Mouse (Mus musculus) lung, adult 18-20 months (tissue): ENCODE measurements at regions not wholly inside any gene's neighbourhood (a gene's known extent, or its start where the extent isn't known, plus 50 kb on each side); places are given as distances from the start of the nearest gene placed in this dataset.
"Not testable (repeated sequence)": the region's sequence is repeated elsewhere in the genome, so short reads cannot be mapped to it uniquely, and the experiment has no call there.

Source experiments
- DNase-seq, 2 experiments: peaks; one replicate each; pipeline ENCODE4 v3.0.0; 2022; ENCODE audit warnings: mixed read lengths in 2 of 2

DNA sequence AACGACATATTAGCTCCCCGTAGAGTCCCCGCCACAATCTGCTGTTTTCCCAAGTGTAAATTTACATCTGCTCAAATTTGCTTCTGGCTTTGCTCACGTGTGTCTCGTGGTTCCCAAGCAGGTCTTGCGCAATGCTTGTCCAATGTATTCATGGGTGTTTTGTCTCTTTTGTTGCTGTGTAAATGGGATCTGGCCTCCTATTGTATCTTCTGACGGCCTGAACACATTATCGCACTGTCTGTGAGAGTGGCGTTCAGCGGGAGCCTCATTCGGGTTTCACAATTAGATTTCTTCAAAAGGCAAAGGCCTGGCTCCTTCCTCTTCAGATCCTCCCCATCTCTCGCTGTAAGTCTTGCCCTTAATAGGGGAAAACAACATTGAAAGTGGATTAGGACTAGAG is 274.5 kb downstream of the Fam19a5 start:
- DNase-seq = no peak

DNA sequence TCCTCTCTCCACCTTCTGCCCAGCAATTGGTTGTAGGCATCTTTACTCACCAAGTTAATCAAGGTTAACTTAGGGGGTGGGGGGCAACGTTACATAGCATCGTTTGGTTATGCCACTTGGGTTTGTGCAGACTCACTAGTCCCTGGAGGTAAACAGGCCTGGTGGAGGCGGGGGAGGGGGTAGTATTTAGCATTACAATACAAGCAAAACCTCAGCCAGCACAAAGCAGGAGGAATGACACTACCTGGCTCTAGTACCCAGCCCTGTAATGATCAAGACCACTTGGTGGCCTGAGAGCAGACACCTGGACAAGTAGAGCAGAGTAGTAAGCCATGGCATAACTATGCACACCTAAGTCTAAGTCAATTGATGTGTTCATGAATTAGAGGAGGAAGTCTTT is 298.0 kb downstream of the Fam19a5 start:
- no peak for DNase-seq

- DNase-seq = no peak
Observed at GRCm38 (mm10) chr15:87859069-87859468, 315.0 kb downstream of the Fam19a5 start.

GRCm38 (mm10) chr15:87876286-87876899 is 332.3 kb downstream of the Fam19a5 start:
- no peak for DNase-seq

- no peak for DNase-seq
Observed at GRCm38 (mm10) chr15:87890903-87891302, 346.8 kb downstream of the Fam19a5 start.

- not testable (repeated sequence) for DNase-seq
Observed at GRCm38 (mm10) chr15:87894866-87895265, 350.8 kb downstream of the Fam19a5 start.

- no peak for DNase-seq
Observed at GRCm38 (mm10) chr15:87898655-87899054, 354.6 kb downstream of the Fam19a5 start.

- no peak for DNase-seq
Observed at GRCm38 (mm10) chr15:87904436-87904835, 360.3 kb downstream of the Fam19a5 start.

DNA sequence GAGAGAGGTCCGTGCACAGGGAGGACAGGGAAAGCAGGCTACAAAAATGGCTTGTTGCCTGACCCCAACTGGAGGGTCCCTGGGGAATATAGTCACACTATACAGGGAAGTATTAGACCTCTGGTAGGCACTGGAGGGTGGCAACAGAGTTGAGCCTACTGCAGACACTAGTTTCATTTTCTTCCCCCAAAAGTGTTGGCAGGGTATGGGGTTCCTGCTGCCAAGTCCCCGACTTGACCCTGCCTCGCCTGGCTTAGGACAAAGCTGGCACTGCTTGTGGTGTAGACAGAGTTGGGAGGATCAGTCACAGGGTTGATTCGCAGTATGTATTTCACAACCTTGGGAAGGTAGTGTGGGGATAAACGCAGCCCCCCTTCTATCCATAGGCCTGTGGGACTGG is 362.2 kb downstream of the Fam19a5 start:
- DNase-seq = no peak

DNA sequence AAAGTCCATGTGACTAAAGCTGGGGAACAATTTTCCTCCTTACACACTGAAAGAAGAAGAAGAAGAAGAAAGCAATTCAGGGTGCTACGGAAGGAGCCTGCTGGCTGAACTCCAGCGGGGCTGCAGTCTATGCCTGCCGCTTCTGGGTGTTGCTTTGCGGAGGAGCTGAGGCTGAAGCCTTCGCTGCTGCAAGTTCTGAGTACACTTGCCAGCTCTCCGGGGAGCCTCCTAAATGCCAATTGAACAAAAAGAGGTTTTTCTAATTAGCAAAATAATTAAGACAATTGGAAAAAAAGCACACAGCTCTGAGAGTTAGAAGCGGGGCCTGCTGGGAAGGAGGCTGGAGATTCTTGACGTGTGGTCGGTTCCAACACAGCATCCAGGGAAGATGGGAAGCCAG is 378.0 kb downstream of the Fam19a5 start:
- DNase-seq = no peak

DNA sequence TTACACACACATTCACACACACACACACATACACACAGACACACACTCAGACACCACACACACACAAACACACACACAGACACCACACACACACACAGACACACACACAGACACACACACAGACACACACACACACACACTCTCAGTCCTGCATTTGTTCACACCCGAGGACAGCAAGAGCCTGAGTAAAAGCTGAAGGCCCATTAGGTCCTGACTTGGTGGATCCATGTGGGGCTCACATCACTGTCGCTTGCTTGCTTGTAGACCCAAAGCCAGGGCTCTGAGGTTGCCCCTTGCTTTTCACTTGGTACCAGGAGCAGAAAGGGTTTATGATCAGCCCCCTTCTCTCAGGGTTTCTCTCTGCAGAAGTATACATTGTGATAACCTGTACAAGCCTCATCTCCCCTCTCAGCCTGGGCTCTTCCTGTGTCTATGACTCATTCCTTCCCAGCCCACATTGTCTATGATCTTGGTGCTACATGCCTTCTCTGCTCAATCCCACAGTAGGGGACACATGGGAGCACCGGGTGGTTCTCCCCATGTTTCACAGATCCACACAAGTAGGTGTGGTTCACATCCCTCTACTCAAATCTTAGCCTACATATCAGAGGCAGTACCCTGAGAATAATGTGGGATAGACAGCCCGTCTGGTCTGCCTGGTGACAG is 378.8 kb downstream of the Fam19a5 start:
- no peak for DNase-seq

GRCm38 (mm10) chr15:87923906-87924305 is 379.8 kb downstream of the Fam19a5 start:
- DNase-seq = no peak

- DNase-seq = no peak
Observed at GRCm38 (mm10) chr15:87936041-87936440, 391.9 kb downstream of the Fam19a5 start.

DNA sequence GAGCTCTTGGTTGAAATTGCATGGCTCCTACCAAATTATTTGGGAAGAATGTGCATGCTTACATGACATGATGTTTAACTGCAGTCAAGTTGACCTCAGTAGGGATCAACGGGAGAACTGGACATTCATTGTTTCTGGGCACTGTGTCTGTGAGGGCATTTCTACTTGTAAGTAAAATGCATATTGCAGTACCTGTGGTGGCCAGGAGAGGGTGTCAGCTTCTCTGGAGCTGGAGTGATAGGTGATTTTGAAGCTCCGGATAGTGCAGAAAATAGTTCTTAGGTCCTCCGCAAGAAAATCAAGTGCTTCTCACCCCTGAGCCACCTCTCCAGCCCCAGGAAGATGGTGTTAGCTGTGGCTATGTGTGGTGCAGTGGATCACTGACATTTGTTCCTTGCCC is 396.7 kb downstream of the Fam19a5 start:
- no peak for DNase-seq

DNA sequence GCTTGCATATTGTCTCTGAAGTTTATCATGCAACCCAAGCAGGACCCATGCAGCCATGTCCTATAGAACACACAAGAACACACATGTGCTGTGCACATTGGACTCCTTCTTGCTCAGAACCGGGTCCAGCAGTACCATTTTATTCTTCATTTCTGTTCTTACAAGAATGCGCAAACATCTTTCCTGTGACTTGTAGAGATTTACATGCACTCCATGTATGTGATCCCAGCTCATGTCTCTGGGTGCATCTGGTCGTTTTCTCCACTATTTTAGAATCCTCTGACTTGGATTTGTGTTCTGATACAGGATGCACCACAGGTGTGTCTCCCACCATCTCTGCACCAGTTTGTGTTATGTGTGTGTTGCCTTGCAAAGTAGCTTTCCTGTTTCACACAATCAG is 408.4 kb downstream of the Fam19a5 start:
- no peak for DNase-seq

- no peak for DNase-seq
Observed at GRCm38 (mm10) chr15:87955685-87956256, 411.7 kb downstream of the Fam19a5 start.

DNA sequence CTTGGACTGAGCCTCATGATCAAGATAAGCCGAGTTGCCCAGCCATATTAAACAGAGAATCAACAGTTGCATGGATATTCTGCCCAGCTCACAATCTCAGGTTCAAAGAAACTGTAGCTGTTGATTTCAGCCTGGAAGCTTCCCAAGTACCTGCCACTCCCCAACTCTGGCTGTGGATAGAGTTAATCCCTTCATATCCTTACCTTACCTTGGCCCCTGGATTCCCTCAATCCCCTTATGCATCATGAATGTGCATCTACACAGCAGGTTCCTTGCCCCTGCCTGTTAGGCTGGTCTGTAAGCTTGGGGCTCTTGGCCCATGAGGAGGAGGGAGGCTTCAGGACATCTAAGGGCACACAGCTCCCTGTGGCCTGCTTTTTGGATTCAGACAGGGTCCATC is 414.8 kb downstream of the Fam19a5 start:
- DNase-seq = no peak

DNA sequence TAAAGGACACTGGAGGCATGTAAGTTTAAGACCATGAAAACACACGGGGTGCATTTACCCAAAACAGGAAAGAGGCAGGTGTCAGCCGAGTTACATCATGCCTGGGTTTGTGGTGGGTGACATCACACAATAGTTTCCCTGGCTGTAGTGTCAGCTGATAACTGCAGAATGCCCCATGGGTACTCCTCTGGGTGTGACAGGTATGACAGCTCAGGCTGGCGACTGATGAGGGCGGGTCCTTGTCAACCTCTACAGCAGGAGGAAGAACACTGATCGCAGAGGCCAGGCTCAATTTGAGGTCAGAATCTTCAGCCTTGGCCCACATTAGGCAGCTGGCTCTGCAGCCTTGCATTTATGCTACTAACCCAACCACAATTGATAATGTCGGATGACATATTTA is 428.5 kb downstream of the Fam19a5 start:
- no peak for DNase-seq

DNA sequence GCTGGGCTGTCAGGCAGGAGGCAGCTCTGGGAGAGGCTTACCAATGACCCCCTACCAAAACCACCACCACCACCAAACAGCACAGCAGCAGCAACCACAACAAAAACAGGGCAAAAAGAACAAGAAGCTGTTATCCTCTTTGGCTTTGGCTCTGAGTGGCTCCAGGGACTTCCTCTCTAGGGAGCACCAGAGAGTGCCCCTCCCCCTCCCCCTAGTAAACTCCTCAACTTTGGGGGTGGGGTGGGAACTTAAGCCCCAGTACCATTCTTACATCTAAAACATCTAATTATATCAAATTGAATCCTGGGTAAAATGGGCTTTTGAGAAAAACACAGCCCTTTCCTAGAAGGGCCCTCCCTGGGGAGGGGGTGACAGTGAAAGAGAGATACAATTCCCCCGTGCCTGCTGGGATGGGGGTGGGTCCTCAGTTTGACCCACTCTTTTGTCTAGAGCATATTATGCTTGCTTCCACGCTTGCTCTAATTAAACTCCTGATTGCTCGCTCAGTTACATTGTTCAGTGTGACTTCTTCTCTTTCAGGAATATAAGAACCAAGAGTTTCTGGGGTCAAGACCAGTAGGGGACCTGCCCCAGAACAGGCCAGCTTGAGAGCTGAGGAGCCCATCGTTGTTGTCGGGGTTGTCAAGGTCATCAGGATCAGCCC is 443.4 kb downstream of the Fam19a5 start:
- no peak for DNase-seq

DNA sequence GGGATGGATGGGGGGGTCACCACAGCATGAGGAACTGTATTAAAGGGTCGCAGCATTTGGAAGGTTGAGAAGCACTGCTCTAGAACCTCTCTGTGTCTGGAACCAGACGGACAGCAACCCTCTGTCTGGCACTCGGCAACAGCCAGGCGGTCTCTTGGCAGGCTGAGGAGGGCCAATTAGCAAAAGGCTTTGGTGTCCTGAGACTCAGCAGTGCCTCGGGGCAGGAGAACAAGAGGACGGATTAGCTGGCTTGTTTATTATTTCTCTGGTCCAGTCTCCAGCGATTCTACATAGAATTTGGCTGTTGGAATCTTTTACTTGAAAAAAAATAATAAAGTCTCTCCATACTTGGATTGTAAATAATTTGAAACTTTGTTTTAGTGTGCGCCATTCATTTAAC is 450.4 kb downstream of the Fam19a5 start:
- DNase-seq = no peak

- no peak for DNase-seq
Observed at GRCm38 (mm10) chr15:88017076-88017475, 473.0 kb downstream of the Fam19a5 start.

DNA sequence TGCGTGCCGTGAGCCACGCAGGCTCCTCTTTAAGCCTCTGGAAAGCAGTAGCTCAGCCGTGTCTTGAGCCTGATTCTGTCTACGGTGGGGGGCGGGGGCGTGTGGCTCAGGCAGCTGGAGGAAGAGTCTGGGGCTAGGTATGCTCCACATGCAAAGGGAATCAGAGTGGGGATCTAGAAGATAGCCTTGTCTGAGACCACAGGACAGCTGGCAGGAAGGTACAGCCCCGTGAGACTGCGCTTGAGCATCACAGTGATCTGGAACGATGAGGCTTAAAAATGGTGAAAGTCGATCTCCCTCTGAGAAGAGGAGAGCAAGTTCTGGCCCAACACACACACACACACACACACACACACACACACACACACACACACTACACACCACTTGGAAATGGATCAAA is 488.7 kb downstream of the Fam19a5 start:
- DNase-seq = no peak

DNA sequence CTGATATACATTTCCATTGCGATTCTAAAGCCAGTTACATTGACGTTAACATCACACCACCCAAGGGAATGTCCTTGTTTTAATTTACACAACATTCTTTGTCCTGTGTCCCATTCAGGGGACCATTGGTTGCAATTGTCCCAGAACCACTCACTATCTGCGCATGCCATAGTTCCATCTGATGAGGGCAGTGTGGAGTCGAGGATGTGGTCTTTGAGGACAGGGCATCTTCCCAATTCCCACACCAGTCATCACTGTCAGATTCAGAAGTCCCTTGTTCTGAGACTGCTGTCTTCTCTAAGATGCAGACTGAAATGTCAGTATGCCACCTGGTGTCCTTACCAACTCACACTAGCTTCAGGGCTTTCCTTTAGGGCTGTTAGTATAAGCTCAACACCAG is 489.6 kb downstream of the Fam19a5 start:
- no peak for DNase-seq

DNA sequence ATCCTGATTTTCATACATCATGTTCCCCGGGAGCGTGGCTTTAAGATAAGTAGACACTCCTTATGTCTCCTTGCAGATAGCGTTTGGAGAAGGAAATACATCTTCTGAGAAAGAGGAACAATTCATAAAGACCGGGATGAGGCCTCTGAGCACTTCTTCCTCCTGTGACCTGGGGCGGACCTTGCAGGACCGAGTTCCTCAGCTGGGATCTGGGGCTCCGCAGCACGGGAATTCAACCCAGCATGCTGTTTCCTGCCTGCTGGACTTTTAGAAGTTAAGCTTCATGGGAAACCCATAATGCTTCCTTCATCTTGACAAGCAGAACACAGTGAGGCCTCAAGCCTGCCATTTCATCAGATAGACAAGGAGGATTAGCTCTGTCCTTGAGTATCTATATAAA is 491.4 kb downstream of the Fam19a5 start:
- DNase-seq = no peak
